Mouse (Mus musculus) lung, adult 2 months (tissue): ENCODE measurements at regions not wholly inside any gene's neighbourhood (a gene's known extent, or its start where the extent isn't known, plus 50 kb on each side); places are given as distances from the start of the nearest gene placed in this dataset.

Experiments used
- DNase-seq: peaks from one replicate; pipeline ENCODE4 v3.0.0; 2022
- H3K4me1 ChIP-seq: fragments of 200-500 bp; 2 replicates; pipeline ENCODE4 v1.6.1; 2011; ENCODE audit warnings: low read length; ENCODE audit not compliant: control insufficient read depth, insufficient read depth
- H3K4me3 ChIP-seq: fragments of 200-500 bp; replicated peaks from 2 replicates; pipeline ENCODE3; 2011; ENCODE audit warnings: low read depth, mild to moderate bottlenecking, control low read depth, low read length; ENCODE audit errors: extremely low read depth
- CTCF ChIP-seq: fragments of 200-500 bp; IDR thresholded peaks from 2 replicates; pipeline ENCODE4 v1.5.1; 2011; ENCODE audit warnings: mild to moderate bottlenecking, low read length, control low read depth; ENCODE audit not compliant: insufficient read depth
- POLR2A ChIP-seq: fragments of 200-500 bp; IDR thresholded peaks from 2 replicates; pipeline ENCODE4 v1.6.1; 2011; ENCODE audit warnings: low read depth, mild to moderate bottlenecking, control low read depth, low read length, borderline replicate concordance; ENCODE audit errors: extremely low read depth
- WGBS: fragments of 180-500 bp; shearing (Covaris S2); methylation state at CpG from one replicate; pipeline ENCODE4 v1.1.7; 2018; 5-methylcytosine and 5-hydroxymethylcytosine counted together

- Histone ChIP-seq H3K4me1 (no peaks in the 10 kb centered on the region), H3K4me3 (no peak overlapping the region)
- TF ChIP-seq POLR2A, result no peak
- TF ChIP-seq CTCF, result no peak
- DNase-seq, result no peak
- 62% methylated on average over 5 of the region's 5 CpGs for WGBS
Observed at GRCm38 (mm10) chr9:87933230-87933629, 202.2 kb upstream of the Tbx18 start.

- DNase-seq, result no peak
- 71% methylated on average over 2 of the region's 2 CpGs for WGBS
- Histone ChIP-seq H3K4me1 (no peaks in the 10 kb centered on the region), H3K4me3 (no peak overlapping the region)
- no peak for TF ChIP-seq POLR2A
- TF ChIP-seq CTCF, result no peak
Observed at GRCm38 (mm10) chr9:87952426-87952825, 221.4 kb upstream of the Tbx18 start.

GRCm38 (mm10) chr9:87954941-87955340, 223.9 kb upstream of the Tbx18 start:
- no peaks in the 10 kb centered on the region for H3K4me1 ChIP-seq
- TF ChIP-seq POLR2A (no peak), CTCF (no peak)
- no peak for DNase-seq
- no peak overlapping the region for H3K4me3 ChIP-seq

- WGBS, result 85% methylated on average over 4 of the region's 4 CpGs
- TF ChIP-seq POLR2A, result no peak
- TF ChIP-seq CTCF, result no peak
- Histone ChIP-seq H3K4me1 (no peaks in the 10 kb centered on the region), H3K4me3 (no peak overlapping the region)
- DNase-seq, result no peak
Observed at GRCm38 (mm10) chr9:87961796-87962195, 230.7 kb upstream of the Tbx18 start.

GRCm38 (mm10) chr9:87964508-87964907, 233.4 kb upstream of the Tbx18 start:
- WGBS, result 53% methylated on average over 2 of the region's 2 CpGs
- TF ChIP-seq CTCF (no peak), POLR2A (no peak)
- Histone ChIP-seq H3K4me3 (no peak overlapping the region), H3K4me1 (no peaks in the 10 kb centered on the region)
- DNase-seq, result no peak

GRCm38 (mm10) chr9:87965103-87965780, 234.2 kb upstream of the Tbx18 start:
- Histone ChIP-seq H3K4me3 (no peak overlapping the region), H3K4me1 (no peaks in the 10 kb centered on the region)
- WGBS, result 42% methylated on average over 3 of the region's 3 CpGs
- DNase-seq, result no peak
- TF ChIP-seq POLR2A, result no peak
- no peak for TF ChIP-seq CTCF

- TF ChIP-seq POLR2A, result no peak
- no peak overlapping the region for H3K4me3 ChIP-seq
- H3K4me1 ChIP-seq, result no peaks in the 10 kb centered on the region
- WGBS, result 39% methylated on average over 5 of the region's 5 CpGs
- DNase-seq, result no peak
Observed at GRCm38 (mm10) chr9:87968190-87969082, 237.4 kb upstream of the Tbx18 start.

GRCm38 (mm10) chr9:87970586-87970985, 239.5 kb upstream of the Tbx18 start:
- no peak overlapping the region for H3K4me3 ChIP-seq
- TF ChIP-seq POLR2A, result no peak
- TF ChIP-seq CTCF, result no peak

GRCm38 (mm10) chr9:87971791-87972190, 240.7 kb upstream of the Tbx18 start:
- TF ChIP-seq CTCF (no peak), POLR2A (no peak)
- DNase-seq, result no peak
- H3K4me3 ChIP-seq, result no peak overlapping the region
- 73% methylated on average over 3 of the region's 3 CpGs for WGBS
- H3K4me1 ChIP-seq, result no peaks in the 10 kb centered on the region

More at GRCm38 (mm10) chr9:87970586-87970985, 239.5 kb upstream of the Tbx18 start:
- no peak for DNase-seq
- no peaks in the 10 kb centered on the region for H3K4me1 ChIP-seq

- no peak overlapping the region for H3K4me3 ChIP-seq
- H3K4me1 ChIP-seq, result no peaks in the 10 kb centered on the region
- DNase-seq, result no peak
- 52% methylated on average over 6 of the region's 6 CpGs for WGBS
- TF ChIP-seq CTCF (no peak), POLR2A (no peak)
Observed at GRCm38 (mm10) chr9:87973531-87973930, 242.5 kb upstream of the Tbx18 start.
